Mouse (Mus musculus): ENCODE measurements around the gene Birc5. TPM values are rescaled to one million over a fixed set of nuclear protein-coding genes. Genes with fewer than 3 reads are reported as not detected.

The Birc5 gene
- 84.0 and 86.0 TPM in 2 replicates for polyA plus RNA-seq (2015; fragmentation: Nextera tagmentation; extraction: Ambion mirVana)

GRCm38 (mm10) chr11:117848985-117849671 is at the start of gene Birc5:
Gene Birc5 (plus strand): TSS chr11:117849251.
- WGBS = 0% methylated on average over 50 of the region's 51 CpGs
- Histone ChIP-seq H3K27ac (ENCODE audit: low read depth, low read length) (peak within 1 kb of the TSS; percentile 96), H3K9me3 (ENCODE audit: control insufficient read depth) (no peaks in the 10 kb centered on the region), H3K4me3 (ENCODE audit: low read depth, low read length) (peak within 1 kb of the TSS; percentile 62), H3K9ac (ENCODE audit: low read depth, low read length) (peak within 1 kb of the TSS; percentile 68), H3K36me3 (ENCODE audit: control insufficient read depth, insufficient read depth) (peaks cover 22% of the 10 kb centered on the region), H3K4me2 (replicated peaks; ENCODE audit: low read depth) (peak within 1 kb of the TSS; percentile 91), H3K4me1 (replicated peaks; ENCODE audit: control insufficient read depth, insufficient read depth, low read length) (peaks cover 5% of the 10 kb centered on the region; the same call in 1 of the 2 replicates), H3K27me3 (replicated peaks; ENCODE audit: control insufficient read depth, insufficient read depth, low read length) (no peaks in the 10 kb centered on the region)
- peak; percentile 87 for ATAC-seq
- TF ChIP-seq CTCF (IDR thresholded peaks at IDR 0.05; ENCODE audit: low read depth) = no peak

DNA sequence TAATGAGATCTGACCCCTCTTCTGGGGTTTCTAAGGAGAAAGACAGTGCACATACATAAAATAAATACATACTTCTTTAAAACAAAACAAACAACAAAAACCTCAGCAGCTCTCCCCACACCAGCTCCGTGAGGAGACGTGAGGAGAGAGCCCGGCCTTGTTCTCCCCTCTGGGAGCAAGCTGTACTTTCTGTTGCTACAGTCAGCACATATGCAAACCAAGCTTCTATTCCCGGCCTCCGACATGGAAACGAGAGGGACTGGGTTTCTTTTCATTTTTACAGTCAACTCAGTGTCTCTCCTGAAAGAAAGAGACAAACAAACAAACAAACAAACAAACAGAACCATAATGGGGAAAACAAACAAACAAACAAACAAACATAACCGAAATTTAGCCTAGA is 49.0 kb upstream of the Birc5 start:
- H3K4me3 ChIP-seq (ENCODE audit: low read depth, low read length) = no peak overlapping the region
- H3K36me3 ChIP-seq (ENCODE audit: control insufficient read depth, insufficient read depth) = no peaks in the 10 kb centered on the region
- H3K27ac ChIP-seq (ENCODE audit: low read depth, low read length) = no peak overlapping the region
- no peak overlapping the region for H3K9ac ChIP-seq (ENCODE audit: low read depth, low read length)
- no peak for TF ChIP-seq CTCF (IDR thresholded peaks at IDR 0.05; ENCODE audit: low read depth)
- H3K27me3 ChIP-seq (replicated peaks; ENCODE audit: control insufficient read depth, insufficient read depth, low read length) = no peaks in the 10 kb centered on the region
- WGBS = 83% methylated on average over 7 of the region's 7 CpGs
- H3K9me3 ChIP-seq (ENCODE audit: control insufficient read depth) = no peaks in the 10 kb centered on the region
- ATAC-seq = no peak
- H3K4me2 ChIP-seq (replicated peaks; ENCODE audit: low read depth) = no peak overlapping the region
- H3K4me1 ChIP-seq (replicated peaks; ENCODE audit: control insufficient read depth, insufficient read depth, low read length) = no peaks in the 10 kb centered on the region

GRCm38 (mm10) chr11:117801650-117802049 is 47.4 kb upstream of the Birc5 start:
- no peak for ATAC-seq
- H3K27me3 ChIP-seq (replicated peaks; ENCODE audit: control insufficient read depth, insufficient read depth, low read length) = no peaks in the 10 kb centered on the region
- 86% methylated on average over 7 of the region's 7 CpGs for WGBS
- H3K27ac ChIP-seq (ENCODE audit: low read depth, low read length) = no peak overlapping the region
- no peaks in the 10 kb centered on the region for H3K4me1 ChIP-seq (replicated peaks; ENCODE audit: control insufficient read depth, insufficient read depth, low read length)
- H3K36me3 ChIP-seq (ENCODE audit: control insufficient read depth, insufficient read depth) = no peaks in the 10 kb centered on the region
- no peak for TF ChIP-seq CTCF (IDR thresholded peaks at IDR 0.05; ENCODE audit: low read depth)
- H3K9ac ChIP-seq (ENCODE audit: low read depth, low read length) = no peak overlapping the region
- no peak overlapping the region for H3K4me3 ChIP-seq (ENCODE audit: low read depth, low read length)
- no peak overlapping the region for H3K4me2 ChIP-seq (replicated peaks; ENCODE audit: low read depth)
- no peaks in the 10 kb centered on the region for H3K9me3 ChIP-seq (ENCODE audit: control insufficient read depth)

GRCm38 (mm10) chr11:117803166-117803688 is 45.8 kb upstream of the Birc5 start:
- Histone ChIP-seq H3K36me3 (ENCODE audit: control insufficient read depth, insufficient read depth) (no peaks in the 10 kb centered on the region), H3K27ac (ENCODE audit: low read depth, low read length) (no peak overlapping the region), H3K4me3 (ENCODE audit: low read depth, low read length) (no peak overlapping the region), H3K9me3 (ENCODE audit: control insufficient read depth) (no peaks in the 10 kb centered on the region), H3K9ac (ENCODE audit: low read depth, low read length) (no peak overlapping the region), H3K4me1 (replicated peaks; ENCODE audit: control insufficient read depth, insufficient read depth, low read length) (no peaks in the 10 kb centered on the region), H3K27me3 (replicated peaks; ENCODE audit: control insufficient read depth, insufficient read depth, low read length) (no peaks in the 10 kb centered on the region), H3K4me2 (replicated peaks; ENCODE audit: low read depth) (no peak overlapping the region)
- 91% methylated on average over 3 of the region's 3 CpGs for WGBS
- TF ChIP-seq CTCF (IDR thresholded peaks at IDR 0.05; ENCODE audit: low read depth) = no peak
- ATAC-seq = peak; percentile 31; the same call in 1 of the 2 replicates

- no peak overlapping the region for H3K27ac ChIP-seq (ENCODE audit: low read depth, low read length)
- no peaks in the 10 kb centered on the region for H3K36me3 ChIP-seq (ENCODE audit: control insufficient read depth, insufficient read depth)
- no peaks in the 10 kb centered on the region for H3K9me3 ChIP-seq (ENCODE audit: control insufficient read depth)
- no peak for TF ChIP-seq CTCF (IDR thresholded peaks at IDR 0.05; ENCODE audit: low read depth)
- no peak overlapping the region for H3K4me2 ChIP-seq (replicated peaks; ENCODE audit: low read depth)
- ATAC-seq = no peak
- no peak overlapping the region for H3K4me3 ChIP-seq (ENCODE audit: low read depth, low read length)
- WGBS = 97% methylated on average over 6 of the region's 6 CpGs
- peaks cover 9% of the 10 kb centered on the region for H3K4me1 ChIP-seq (replicated peaks; ENCODE audit: control insufficient read depth, insufficient read depth, low read length)
- no peaks in the 10 kb centered on the region for H3K27me3 ChIP-seq (replicated peaks; ENCODE audit: control insufficient read depth, insufficient read depth, low read length)
- H3K9ac ChIP-seq (ENCODE audit: low read depth, low read length) = no peak overlapping the region
Measured at GRCm38 (mm10) chr11:117806781-117807180, 42.3 kb upstream of the Birc5 start.

- Histone ChIP-seq H3K4me2 (replicated peaks; ENCODE audit: low read depth) (peak within 1 kb of the TSS; percentile 98), H3K4me3 (ENCODE audit: low read depth, low read length) (peak within 1 kb of the TSS; percentile 91), H3K4me1 (replicated peaks; ENCODE audit: control insufficient read depth, insufficient read depth, low read length) (peaks cover 9% of the 10 kb centered on the region), H3K9ac (ENCODE audit: low read depth, low read length) (peak within 1 kb of the TSS; percentile 87), H3K9me3 (ENCODE audit: control insufficient read depth) (no peaks in the 10 kb centered on the region), H3K27me3 (replicated peaks; ENCODE audit: control insufficient read depth, insufficient read depth, low read length) (no peaks in the 10 kb centered on the region), H3K27ac (ENCODE audit: low read depth, low read length) (peak within 1 kb of the TSS; percentile 89), H3K36me3 (ENCODE audit: control insufficient read depth, insufficient read depth) (peaks cover 25% of the 10 kb centered on the region)
- TF ChIP-seq CTCF (IDR thresholded peaks at IDR 0.05; ENCODE audit: low read depth) = no peak
- WGBS = under 1% methylated on average over 72 of the region's 75 CpGs
- ATAC-seq = peak; percentile 58
Measured at GRCm38 (mm10) chr11:117809407-117810311, 39.4 kb upstream of the Birc5 start, which contains the start of the genes Gm20708 and Syngr2. Gene Gm20708 (plus strand): TSS chr11:117809668. Gene Syngr2 (plus strand): TSS chr11:117809668.

All from intestine, postnatal 0 days (tissue).